Mouse (Mus musculus): ENCODE results near the gene Tm2d3.

Gene Tm2d3

GRCm38 (mm10) chr7:65690869-65691268, at the start of gene Tm2d3:
TSS of gene Tm2d3 (plus strand) at chr7:65691169.
- DNase-seq (ENCODE audit: low read depth in 2 of 2, low spot score in 2 of 2), result no peak

GRCm38 (mm10) chr7:65642371-65643304, 48.3 kb upstream of the Tm2d3 start:
- no peak for DNase-seq (ENCODE audit: low read depth in 2 of 2, low spot score in 2 of 2)

DNA sequence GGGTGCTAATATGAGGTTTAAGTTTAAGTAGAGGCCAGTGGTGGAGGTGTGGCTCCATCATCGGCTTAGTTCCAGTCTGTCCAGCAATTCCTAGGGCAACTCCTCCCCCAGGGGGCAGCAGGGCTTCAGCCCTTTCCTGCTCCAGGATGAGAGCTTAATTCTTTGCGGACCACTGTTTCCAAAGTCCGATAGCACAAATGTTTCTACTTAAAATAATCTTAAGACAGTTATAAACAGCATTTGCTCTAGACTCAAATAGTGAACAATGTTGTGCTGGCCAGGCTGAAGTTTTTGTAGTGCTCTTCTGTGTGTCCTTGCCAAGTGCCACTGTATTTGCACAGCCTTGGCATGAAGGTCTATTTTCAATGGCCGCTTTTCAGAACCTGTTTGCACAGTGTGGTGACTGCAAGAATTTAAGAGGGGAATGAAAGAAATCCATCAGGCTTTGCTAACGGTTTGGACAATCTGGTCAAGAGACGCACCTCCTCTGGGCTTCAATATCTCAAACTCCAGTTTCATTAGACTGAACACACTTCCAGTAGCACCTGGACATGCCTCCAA, 47.0 kb upstream of the Tm2d3 start:
- no peak for DNase-seq (ENCODE audit: low read depth in 2 of 2, low spot score in 2 of 2)

GRCm38 (mm10) chr7:65644643-65645351, 46.2 kb upstream of the Tm2d3 start, which contains the start of gene Tarsl2:
TSS of gene Tarsl2 (plus strand) at chr7:65644898.
- DNase-seq (ENCODE audit: low read depth in 2 of 2, low spot score in 2 of 2), result peak; percentile 96 to 98

GRCm38 (mm10) chr7:65645996-65646395, 45.0 kb upstream of the Tm2d3 start:
- no peak for DNase-seq (ENCODE audit: low read depth in 2 of 2, low spot score in 2 of 2)

DNA sequence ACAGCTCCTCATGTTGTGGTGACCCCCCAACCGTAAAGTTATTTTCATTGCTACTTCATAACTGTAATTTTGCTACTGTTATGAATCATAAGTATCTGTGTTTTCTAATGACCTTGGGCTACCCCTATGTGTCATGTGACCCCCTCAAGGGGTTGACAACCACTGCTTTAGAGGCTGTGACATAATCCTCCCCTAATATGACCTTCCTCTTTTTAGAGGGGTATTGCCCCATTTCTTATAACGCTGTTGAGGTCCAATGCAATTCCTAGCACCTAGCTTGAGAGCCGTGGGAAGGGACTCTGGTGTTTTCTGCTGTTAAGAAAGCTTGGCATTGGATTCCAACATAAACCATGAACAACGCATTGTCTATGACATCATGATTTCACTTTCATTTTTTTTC, 40.3 kb upstream of the Tm2d3 start:
- no peak for DNase-seq (ENCODE audit: low read depth in 2 of 2, low spot score in 2 of 2)

GRCm38 (mm10) chr7:65657490-65658120, 33.4 kb upstream of the Tm2d3 start:
- no peak for DNase-seq (ENCODE audit: low read depth in 2 of 2, low spot score in 2 of 2)

DNA sequence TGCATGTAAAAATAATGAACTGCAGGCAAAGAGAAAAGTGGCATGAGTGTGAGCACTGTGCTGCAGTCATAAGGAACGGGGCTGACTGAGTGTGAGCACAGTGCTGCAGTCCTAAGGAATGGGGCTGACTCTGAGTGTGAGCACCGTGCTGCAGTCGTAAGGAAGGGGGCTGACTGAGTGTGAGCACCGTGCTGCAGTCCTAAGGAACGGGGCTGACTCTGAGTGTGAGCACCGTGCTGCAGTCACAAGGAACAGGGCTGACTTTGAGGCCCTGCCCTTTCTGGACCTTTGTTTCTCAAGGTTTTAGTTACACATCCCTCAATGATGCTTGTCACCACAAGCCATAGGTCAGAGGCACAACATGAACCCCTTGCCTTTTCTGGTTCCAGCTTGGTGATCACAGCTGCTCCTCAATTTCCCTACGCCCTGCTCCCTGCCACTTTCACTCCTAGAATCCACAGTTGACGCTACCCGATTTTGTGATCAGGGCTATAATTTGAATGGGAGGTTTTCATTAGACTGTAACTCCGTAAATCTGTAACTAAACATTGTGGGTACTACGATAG, 27.7 kb upstream of the Tm2d3 start:
- DNase-seq (ENCODE audit: low read depth in 2 of 2, low spot score in 2 of 2), result no peak

DNA sequence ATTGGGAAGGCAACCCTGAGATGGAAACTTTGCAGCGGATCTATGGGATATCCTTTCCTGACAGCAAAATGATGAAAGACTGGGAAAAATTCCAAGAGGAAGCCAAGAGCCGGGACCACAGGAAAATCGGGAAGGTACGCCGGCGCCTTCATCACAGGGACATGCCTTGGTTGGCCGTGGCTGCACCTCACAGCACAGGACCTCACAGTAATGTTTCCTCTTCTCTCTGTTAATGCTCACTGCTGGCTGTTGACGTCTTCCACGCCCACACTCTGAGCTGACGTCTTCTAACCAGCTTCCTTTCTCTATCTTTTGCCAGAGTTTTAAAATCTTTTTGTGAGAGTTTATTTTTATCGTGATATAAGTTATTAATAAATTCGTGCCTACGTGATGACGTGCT, 27.1 kb upstream of the Tm2d3 start:
- no peak for DNase-seq (ENCODE audit: low read depth in 2 of 2, low spot score in 2 of 2)

DNA sequence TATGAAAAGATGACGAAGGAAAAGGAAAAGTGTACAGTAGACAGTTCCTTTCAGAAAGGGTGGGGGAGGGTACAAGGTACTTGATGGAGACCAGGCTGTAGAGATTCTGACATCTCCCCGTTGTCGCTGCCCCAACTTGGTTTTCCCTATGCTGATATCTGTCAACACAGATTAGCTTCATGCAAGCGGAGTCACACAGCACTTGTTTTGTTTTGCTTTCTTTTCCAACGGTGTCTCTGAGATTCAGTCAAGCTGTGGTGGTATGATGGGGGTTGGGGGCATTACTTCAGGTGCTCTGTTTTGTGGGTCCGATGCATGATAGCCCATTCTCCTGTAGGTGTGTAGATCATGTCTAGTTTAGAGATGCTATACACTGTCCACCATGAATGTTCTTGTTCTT, 23.5 kb upstream of the Tm2d3 start:
- no peak for DNase-seq (ENCODE audit: low read depth in 2 of 2, low spot score in 2 of 2)

- no peak for DNase-seq (ENCODE audit: low read depth in 2 of 2, low spot score in 2 of 2)
These were observed 12.9 kb upstream of the Tm2d3 start for GRCm38 (mm10) chr7:65678050-65678449.

DNA sequence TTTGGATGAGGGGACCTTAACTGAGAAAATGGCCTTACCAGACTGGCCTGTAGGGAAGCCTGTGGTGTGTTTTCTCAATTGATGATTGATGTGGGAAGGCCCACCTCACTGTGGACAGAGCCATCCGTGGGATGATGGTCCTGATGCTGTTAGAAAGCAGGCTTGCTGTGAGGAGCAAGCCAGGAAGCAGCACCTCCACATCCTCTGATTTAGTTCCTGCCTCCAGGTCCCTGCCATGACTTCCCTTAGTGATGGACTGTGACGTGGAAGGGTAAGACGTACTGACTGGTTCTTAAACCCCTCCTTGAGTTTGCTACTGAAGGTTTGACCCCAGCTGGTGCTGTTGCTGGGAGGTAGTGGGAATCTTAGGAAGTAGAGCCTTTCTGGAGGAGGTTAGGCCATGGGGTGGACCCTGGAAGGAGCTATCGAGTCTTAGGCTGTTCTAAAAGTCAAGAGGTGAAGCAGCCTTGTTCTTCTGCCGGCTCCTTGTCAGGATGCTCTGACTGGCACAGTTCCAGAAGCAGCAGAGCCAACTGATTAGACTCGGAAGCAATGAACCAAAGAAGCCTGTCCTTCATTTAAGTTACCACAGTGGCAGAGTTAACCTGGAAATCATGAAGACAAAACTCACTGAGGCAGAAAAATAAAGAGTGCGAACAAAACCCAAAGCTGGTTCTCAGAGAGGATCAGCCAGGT, 11.9 kb upstream of the Tm2d3 start:
- no peak for DNase-seq (ENCODE audit: low read depth in 2 of 2, low spot score in 2 of 2)

GRCm38 (mm10) chr7:65681166-65681565, 9.8 kb upstream of the Tm2d3 start:
- no peak for DNase-seq (ENCODE audit: low read depth in 2 of 2, low spot score in 2 of 2)

DNA sequence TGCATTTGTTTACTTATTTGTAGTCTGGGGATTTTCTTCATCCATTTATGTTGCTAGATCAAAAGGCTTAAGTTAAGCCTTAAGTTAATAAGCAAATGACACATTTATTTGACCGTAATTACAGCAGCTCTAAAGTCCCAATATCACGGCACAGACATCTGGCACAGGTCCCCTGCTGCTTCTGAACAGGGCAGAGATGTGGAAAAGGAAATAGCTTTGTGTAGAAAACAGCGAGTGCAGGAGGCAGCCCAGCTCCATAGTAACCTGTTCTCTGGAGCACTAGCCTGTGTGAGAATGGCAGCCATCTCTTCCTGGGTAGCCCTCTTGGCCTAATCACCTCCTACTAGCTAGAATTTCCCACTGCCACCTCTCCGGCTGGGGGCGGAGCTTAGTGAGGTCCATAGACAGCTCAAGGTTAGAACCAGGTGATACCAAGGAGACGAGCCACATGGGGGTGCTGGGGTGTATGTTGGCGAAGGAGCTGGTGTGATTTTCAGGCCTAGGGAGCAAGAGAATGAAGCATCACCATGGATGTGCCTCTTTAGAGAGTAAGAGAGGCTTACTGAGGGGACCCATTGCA, 6.6 kb upstream of the Tm2d3 start:
- DNase-seq (ENCODE audit: low read depth in 2 of 2, low spot score in 2 of 2), result no peak

GRCm38 (mm10) chr7:65686664-65687063, 4.3 kb upstream of the Tm2d3 start:
- DNase-seq (ENCODE audit: low read depth in 2 of 2, low spot score in 2 of 2), result no peak

DNA sequence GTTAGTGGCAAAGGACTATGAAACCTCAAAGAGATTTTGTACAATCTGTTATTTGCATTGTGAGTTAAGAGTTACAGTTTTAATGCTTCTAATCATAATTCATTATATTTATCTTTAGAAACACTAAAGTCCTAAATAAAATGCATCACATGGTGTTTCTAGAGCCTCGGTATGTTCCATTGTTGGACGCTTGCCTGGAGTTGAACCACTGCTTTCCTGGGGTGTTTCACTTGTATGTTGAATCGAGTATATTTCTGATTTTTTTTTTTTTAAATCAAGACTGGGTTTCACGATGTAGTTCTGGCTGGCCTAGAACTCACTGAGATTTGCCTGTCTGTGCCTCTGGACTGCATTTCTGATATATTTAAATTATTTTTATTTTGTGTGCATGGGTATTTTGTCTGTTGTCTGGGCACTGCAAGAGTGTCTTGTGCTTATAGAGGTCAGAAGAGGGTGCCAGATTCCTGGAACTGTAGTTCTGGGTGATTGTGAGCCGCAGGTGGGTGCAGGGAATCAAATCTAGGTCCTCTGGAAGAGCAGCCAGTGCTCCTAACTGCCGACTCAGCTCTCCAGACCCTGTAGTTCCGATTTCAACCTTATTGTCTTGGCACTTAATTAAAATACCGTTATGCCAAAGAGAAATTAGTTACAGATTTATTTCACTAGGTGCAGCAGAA, 1.1 kb downstream of the Tm2d3 start:
- DNase-seq (ENCODE audit: low read depth in 2 of 2, low spot score in 2 of 2), result no peak

GRCm38 (mm10) chr7:65692883-65693282, 1.9 kb downstream of the Tm2d3 start:
- DNase-seq (ENCODE audit: low read depth in 2 of 2, low spot score in 2 of 2), result no peak

DNA sequence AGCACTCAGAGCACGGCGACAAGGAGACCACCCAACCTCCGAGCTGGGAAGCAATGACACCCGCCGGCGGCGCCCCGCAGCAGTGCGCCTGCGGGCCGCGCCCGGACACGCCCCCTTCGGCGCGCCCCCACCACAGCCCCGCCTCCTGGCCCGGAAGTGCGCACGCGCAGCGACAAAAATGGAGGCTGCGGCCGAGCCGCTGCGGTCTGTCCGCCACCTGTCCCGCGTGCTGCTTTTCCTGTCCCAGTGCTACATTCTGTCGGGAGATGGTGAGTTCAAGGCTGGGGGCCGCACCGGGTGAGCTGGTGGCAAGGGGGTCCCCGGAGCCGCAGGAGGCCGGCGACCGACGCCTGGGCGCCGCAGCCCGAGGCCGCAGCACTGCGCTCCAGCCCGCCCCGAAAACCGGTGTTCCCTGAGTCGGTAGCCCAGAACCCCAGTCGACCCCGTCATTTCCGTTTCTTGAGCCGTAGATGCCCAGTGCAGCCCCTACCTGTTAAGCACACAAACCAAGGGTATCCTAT, 2.4 kb downstream of the Tm2d3 start:
- DNase-seq (ENCODE audit: low read depth in 2 of 2, low spot score in 2 of 2), result peak; percentile 85 to 89

GRCm38 (mm10) chr7:65696450-65696849, 5.5 kb downstream of the Tm2d3 start:
- DNase-seq (ENCODE audit: low read depth in 2 of 2, low spot score in 2 of 2), result peak in 1 of 2 experiments; percentile 20

Data from CD8-positive naive resting alpha-beta T cell, adult 2 months (primary cell).